Mouse (Mus musculus): ENCODE results near the gene Macrod2. TPM values are rescaled to one million over a fixed set of nuclear protein-coding genes. Genes with fewer than 3 reads are reported as not detected.

Macrod2 gene
- polyA plus RNA-seq, 1 experiment from 2014 or later, result 25.7 TPM

- ATAC-seq, result peak; percentile 86
- H3K9me3 ChIP-seq (ENCODE audit: control insufficient read depth), result no peaks in the 10 kb centered on the region
- WGBS, result 55% methylated on average over 13 of the region's 13 CpGs
- H3K36me3 ChIP-seq (ENCODE audit: control insufficient read depth, insufficient read depth), result no peaks in the 10 kb centered on the region
- peak overlapping the region; percentile 30; the same call in 1 of the 2 replicates for H3K4me2 ChIP-seq (replicated peaks; ENCODE audit: low read depth)
- no peaks in the 10 kb centered on the region for H3K27me3 ChIP-seq (replicated peaks; ENCODE audit: control insufficient read depth, insufficient read depth, low read length)
- H3K4me3 ChIP-seq (ENCODE audit: low read depth, low read length), result 0 out of 2 replicates have a peak overlapping the region, but pooled peaks have one; percentile 14
- peak overlapping the region; percentile 57 for H3K27ac ChIP-seq (ENCODE audit: low read depth, low read length)
- TF ChIP-seq CTCF (IDR thresholded peaks at IDR 0.05; ENCODE audit: low read depth), result no peak
- H3K9ac ChIP-seq (ENCODE audit: low read depth, low read length), result peak overlapping the region; percentile 11; the same call in 1 of the 2 replicates
- H3K4me1 ChIP-seq (replicated peaks; ENCODE audit: control insufficient read depth, insufficient read depth, low read length), result no peaks in the 10 kb centered on the region
Observed at GRCm38 (mm10) chr2:140778212-140778611, 383.1 kb downstream of the Macrod2 start.

GRCm38 (mm10) chr2:140783041-140783440 is 387.9 kb downstream of the Macrod2 start:
- Histone ChIP-seq H3K27me3 (replicated peaks; ENCODE audit: control insufficient read depth, insufficient read depth, low read length) (no peaks in the 10 kb centered on the region), H3K9me3 (ENCODE audit: control insufficient read depth) (no peaks in the 10 kb centered on the region), H3K4me2 (replicated peaks; ENCODE audit: low read depth) (no peak overlapping the region), H3K4me1 (replicated peaks; ENCODE audit: control insufficient read depth, insufficient read depth, low read length) (no peaks in the 10 kb centered on the region), H3K9ac (ENCODE audit: low read depth, low read length) (no peak overlapping the region), H3K36me3 (ENCODE audit: control insufficient read depth, insufficient read depth) (no peaks in the 10 kb centered on the region), H3K4me3 (ENCODE audit: low read depth, low read length) (no peak overlapping the region), H3K27ac (ENCODE audit: low read depth, low read length) (no peak overlapping the region)
- TF ChIP-seq CTCF (IDR thresholded peaks at IDR 0.05; ENCODE audit: low read depth), result peak; percentile 30
- ATAC-seq, result no peak
- WGBS, result 91% methylated on average over 1 of the region's 1 CpGs

GRCm38 (mm10) chr2:140784626-140785025 is 389.5 kb downstream of the Macrod2 start:
- no peak overlapping the region for H3K4me3 ChIP-seq (ENCODE audit: low read depth, low read length)

GRCm38 (mm10) chr2:140790363-140790762 is 395.3 kb downstream of the Macrod2 start:
- Histone ChIP-seq H3K9me3 (ENCODE audit: control insufficient read depth) (no peaks in the 10 kb centered on the region), H3K36me3 (ENCODE audit: control insufficient read depth, insufficient read depth) (no peaks in the 10 kb centered on the region), H3K4me3 (ENCODE audit: low read depth, low read length) (no peak overlapping the region), H3K4me2 (replicated peaks; ENCODE audit: low read depth) (no peak overlapping the region), H3K27me3 (replicated peaks; ENCODE audit: control insufficient read depth, insufficient read depth, low read length) (no peaks in the 10 kb centered on the region), H3K27ac (ENCODE audit: low read depth, low read length) (no peak overlapping the region), H3K9ac (ENCODE audit: low read depth, low read length) (no peak overlapping the region), H3K4me1 (replicated peaks; ENCODE audit: control insufficient read depth, insufficient read depth, low read length) (no peaks in the 10 kb centered on the region)
- peak; percentile 100 for ATAC-seq
- TF ChIP-seq CTCF (IDR thresholded peaks at IDR 0.05; ENCODE audit: low read depth), result no peak
- WGBS, result 23% methylated on average over 5 of the region's 5 CpGs

More at GRCm38 (mm10) chr2:140784626-140785025, 389.5 kb downstream of the Macrod2 start:
- TF ChIP-seq CTCF (IDR thresholded peaks at IDR 0.05; ENCODE audit: low read depth), result no peak
- Histone ChIP-seq H3K27ac (ENCODE audit: low read depth, low read length) (no peak overlapping the region), H3K4me2 (replicated peaks; ENCODE audit: low read depth) (no peak overlapping the region), H3K9me3 (ENCODE audit: control insufficient read depth) (no peaks in the 10 kb centered on the region), H3K4me1 (replicated peaks; ENCODE audit: control insufficient read depth, insufficient read depth, low read length) (no peaks in the 10 kb centered on the region), H3K36me3 (ENCODE audit: control insufficient read depth, insufficient read depth) (no peaks in the 10 kb centered on the region), H3K27me3 (replicated peaks; ENCODE audit: control insufficient read depth, insufficient read depth, low read length) (no peaks in the 10 kb centered on the region), H3K9ac (ENCODE audit: low read depth, low read length) (no peak overlapping the region)
- WGBS, result 77% methylated on average over 2 of the region's 2 CpGs
- ATAC-seq, result no peak

- no peak overlapping the region for H3K27ac ChIP-seq (ENCODE audit: low read depth, low read length)
- H3K4me2 ChIP-seq (replicated peaks; ENCODE audit: low read depth), result no peak overlapping the region
- no peak for ATAC-seq
- no peaks in the 10 kb centered on the region for H3K4me1 ChIP-seq (replicated peaks; ENCODE audit: control insufficient read depth, insufficient read depth, low read length)
- H3K36me3 ChIP-seq (ENCODE audit: control insufficient read depth, insufficient read depth), result no peaks in the 10 kb centered on the region
- no peaks in the 10 kb centered on the region for H3K9me3 ChIP-seq (ENCODE audit: control insufficient read depth)
- 91% methylated on average over 4 of the region's 4 CpGs for WGBS
- no peak overlapping the region for H3K4me3 ChIP-seq (ENCODE audit: low read depth, low read length)
- H3K9ac ChIP-seq (ENCODE audit: low read depth, low read length), result no peak overlapping the region
- H3K27me3 ChIP-seq (replicated peaks; ENCODE audit: control insufficient read depth, insufficient read depth, low read length), result no peaks in the 10 kb centered on the region
- no peak for TF ChIP-seq CTCF (IDR thresholded peaks at IDR 0.05; ENCODE audit: low read depth)
Observed at GRCm38 (mm10) chr2:140793886-140794608, 398.9 kb downstream of the Macrod2 start.

GRCm38 (mm10) chr2:140811693-140812092 is 416.6 kb downstream of the Macrod2 start:
- no peaks in the 10 kb centered on the region for H3K9me3 ChIP-seq (ENCODE audit: control insufficient read depth)
- TF ChIP-seq CTCF (IDR thresholded peaks at IDR 0.05; ENCODE audit: low read depth), result no peak
- no peak for ATAC-seq
- H3K4me3 ChIP-seq (ENCODE audit: low read depth, low read length), result no peak overlapping the region
- H3K4me2 ChIP-seq (replicated peaks; ENCODE audit: low read depth), result no peak overlapping the region
- WGBS, result 66% methylated on average over 4 of the region's 4 CpGs
- no peaks in the 10 kb centered on the region for H3K4me1 ChIP-seq (replicated peaks; ENCODE audit: control insufficient read depth, insufficient read depth, low read length)
- no peaks in the 10 kb centered on the region for H3K36me3 ChIP-seq (ENCODE audit: control insufficient read depth, insufficient read depth)
- H3K27me3 ChIP-seq (replicated peaks; ENCODE audit: control insufficient read depth, insufficient read depth, low read length), result no peaks in the 10 kb centered on the region
- no peak overlapping the region for H3K27ac ChIP-seq (ENCODE audit: low read depth, low read length)
- no peak overlapping the region for H3K9ac ChIP-seq (ENCODE audit: low read depth, low read length)

Measured in intestine, postnatal 0 days (tissue).